Mouse (Mus musculus): ENCODE data around the gene Wdr92.
A peak's percentile ranks its signal among the peaks of the same experiment; 100 is the strongest.

Wdr92 gene

DNA sequence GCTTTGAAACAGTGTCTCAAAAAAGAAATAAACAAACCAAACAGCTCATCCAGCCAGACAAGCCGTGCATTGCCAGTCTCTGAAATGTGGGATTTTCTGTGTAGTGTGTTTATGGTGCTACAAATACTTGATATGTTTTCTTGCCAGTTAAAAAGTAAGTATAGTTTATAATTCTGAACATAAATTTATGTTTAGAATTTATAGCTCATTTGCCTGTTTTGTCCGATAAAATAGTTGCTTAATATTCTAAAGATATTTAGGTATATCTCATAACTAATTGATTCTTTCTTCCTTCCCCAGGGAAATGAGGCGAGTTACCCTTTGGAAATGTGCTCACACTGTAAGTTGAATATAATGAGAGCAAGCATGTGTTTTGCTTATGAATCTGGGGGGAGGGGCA, at the start of gene Wdr92:
Wdr92 (plus strand) TSS at position 301 of the 400 bp plus-strand sequence.
- no peak for DNase-seq

GRCm38 (mm10) chr11:17135638-17136037, 46.3 kb upstream of the Wdr92 start:
- DNase-seq = no peak

DNA sequence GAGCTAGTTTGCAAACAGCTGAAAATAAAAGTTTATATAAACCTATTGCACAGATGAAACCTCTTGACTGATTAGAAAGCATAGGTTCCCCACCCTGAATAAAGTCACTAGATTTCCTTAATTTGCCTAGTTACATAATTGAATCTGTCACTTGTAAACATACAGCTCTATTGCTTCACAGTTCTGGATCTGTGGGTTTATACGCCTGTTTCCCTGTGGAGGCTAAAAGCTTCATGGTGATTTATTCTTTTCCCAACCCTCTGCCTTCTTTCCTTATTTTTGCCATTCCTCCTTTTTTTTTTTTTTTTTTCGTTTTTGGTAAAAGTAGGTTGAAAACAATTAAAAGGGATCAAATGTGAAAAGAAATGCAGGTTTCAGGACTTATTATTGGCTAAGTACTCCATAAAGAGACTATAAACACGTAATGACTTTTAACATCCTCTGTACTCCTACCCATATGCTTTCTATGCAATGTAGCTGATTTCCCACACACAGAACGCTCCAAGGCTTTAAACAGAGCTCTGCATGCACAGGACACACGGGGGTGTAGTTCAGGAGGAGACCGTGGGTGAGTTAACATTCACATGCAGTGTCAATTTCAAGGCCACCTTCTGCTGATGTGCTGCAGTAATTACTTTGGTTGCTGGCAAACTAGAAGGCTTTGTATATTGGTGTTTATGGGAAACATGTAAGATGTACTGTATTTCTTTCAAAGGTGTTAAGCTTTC, 43.4 kb upstream of the Wdr92 start:
- no peak for DNase-seq

GRCm38 (mm10) chr11:17158858-17159737, 22.8 kb upstream of the Wdr92 start, which contains the start of gene Ppp3r1:
Gene Ppp3r1, plus strand, starts transcription at chr11:17159263.
- DNase-seq = peak; percentile 98

- DNase-seq = peak; percentile 68
These were observed 22.1 kb upstream of the Wdr92 start for GRCm38 (mm10) chr11:17159738-17160241.

- peak; percentile 67 for DNase-seq
These were observed 21.7 kb upstream of the Wdr92 start for GRCm38 (mm10) chr11:17160242-17160641.

GRCm38 (mm10) chr11:17163956-17164355, 18.0 kb upstream of the Wdr92 start:
- no peak for DNase-seq

DNA sequence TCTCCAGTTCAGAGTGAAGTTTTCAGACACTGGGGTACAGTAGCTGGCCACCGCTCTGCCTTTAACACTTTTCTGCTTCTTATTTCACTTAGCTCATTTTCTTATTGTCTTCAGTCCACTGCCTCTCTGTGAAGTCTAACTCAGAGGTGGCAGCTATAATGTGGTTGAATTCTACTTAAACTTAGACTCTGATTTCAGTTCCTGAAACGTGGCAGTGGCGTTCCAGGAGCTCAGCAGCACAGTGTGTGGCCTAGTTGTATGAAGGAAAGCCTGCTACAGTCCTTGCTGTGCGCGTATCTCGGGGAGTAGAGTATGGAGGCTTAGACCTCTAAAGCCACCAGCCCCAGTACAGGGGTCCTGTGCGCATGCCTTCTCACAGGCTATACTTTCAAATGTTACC, 15.3 kb upstream of the Wdr92 start:
- no peak for DNase-seq

GRCm38 (mm10) chr11:17169262-17169661, 12.6 kb upstream of the Wdr92 start:
- DNase-seq = no peak

- DNase-seq = no peak
These were observed 10.8 kb upstream of the Wdr92 start for GRCm38 (mm10) chr11:17170938-17171729.

- no peak for DNase-seq
These were observed 9.6 kb upstream of the Wdr92 start for GRCm38 (mm10) chr11:17172300-17172699.

- DNase-seq = no peak
These were observed 5.3 kb upstream of the Wdr92 start for GRCm38 (mm10) chr11:17176638-17177037.

DNA sequence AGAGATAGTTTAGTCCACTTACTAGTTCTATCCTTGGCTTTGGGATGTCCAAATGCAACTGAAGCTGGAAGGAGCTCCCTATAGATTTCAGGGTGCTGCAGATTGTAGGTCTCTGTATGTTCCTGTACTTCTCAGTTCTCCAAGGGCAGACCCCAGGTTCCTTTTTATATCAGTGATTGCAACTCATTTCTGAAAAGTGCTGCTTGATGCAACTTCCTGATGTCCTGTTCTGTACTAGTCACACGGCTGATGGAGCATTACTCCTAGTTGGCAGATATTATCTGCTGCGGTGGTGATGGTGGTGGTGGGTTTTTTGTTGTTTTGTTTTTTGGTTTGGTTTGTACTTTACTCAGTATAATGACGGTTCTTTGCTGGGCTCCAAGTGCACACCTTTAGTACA, 1.2 kb upstream of the Wdr92 start:
- no peak for DNase-seq

- no peak for DNase-seq
These were observed 1.3 kb downstream of the Wdr92 start for GRCm38 (mm10) chr11:17183165-17183564.

- no peak for DNase-seq
These were observed 5.7 kb downstream of the Wdr92 start for GRCm38 (mm10) chr11:17187649-17188048.

GRCm38 (mm10) chr11:17188786-17189185, 6.9 kb downstream of the Wdr92 start:
- no peak for DNase-seq

GRCm38 (mm10) chr11:17192151-17192844, 10.4 kb downstream of the Wdr92 start:
- no peak for DNase-seq

DNA sequence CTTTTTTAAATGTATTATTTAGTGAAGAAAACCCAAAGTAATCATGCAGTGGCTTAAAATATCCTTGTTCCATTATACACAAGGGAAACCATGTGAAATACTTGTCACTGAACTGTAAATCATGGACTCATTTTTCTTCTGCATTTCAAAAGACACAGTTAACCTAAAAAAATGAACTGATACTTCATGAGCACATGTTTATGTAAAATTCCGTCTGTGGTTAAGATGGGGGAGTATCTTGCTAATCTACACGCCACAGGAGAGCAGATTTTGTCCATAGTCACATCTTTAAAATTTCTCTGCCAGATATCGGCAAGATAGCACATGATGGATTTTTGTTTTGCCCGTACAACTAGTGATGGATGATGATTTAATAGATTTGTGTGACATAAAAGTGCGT, 17.3 kb downstream of the Wdr92 start:
- DNase-seq = no peak

DNA sequence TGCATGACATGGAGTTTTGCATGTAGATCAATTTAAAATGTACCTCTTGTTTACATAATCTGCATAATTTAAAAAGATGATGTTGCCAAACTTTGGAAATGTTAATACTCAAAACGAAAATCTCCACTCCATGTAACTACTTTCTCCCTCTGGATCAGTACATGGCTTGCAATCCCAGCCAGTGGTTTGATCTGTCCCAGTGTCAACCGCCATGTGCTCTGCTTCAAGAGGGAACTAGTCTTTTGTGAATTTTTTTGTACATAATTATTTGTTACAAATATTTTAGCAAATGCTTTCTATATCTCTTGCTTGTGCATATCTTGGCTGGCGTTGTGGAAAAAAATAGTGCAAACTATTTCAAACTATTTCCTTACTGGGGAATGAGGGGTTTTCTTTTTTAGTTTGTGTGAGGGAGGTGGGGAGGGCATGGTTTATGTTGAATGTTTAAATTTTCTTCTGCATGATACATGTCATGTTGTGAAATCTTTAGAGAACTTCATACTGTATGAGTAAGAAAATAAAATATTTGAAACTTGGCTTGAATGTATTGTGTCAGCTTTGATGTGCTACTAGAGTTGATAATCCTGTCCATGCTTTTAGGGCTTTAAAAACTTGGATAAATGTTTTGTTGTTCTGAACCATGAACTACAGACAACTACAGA, 18.1 kb downstream of the Wdr92 start:
- no peak for DNase-seq

DNA sequence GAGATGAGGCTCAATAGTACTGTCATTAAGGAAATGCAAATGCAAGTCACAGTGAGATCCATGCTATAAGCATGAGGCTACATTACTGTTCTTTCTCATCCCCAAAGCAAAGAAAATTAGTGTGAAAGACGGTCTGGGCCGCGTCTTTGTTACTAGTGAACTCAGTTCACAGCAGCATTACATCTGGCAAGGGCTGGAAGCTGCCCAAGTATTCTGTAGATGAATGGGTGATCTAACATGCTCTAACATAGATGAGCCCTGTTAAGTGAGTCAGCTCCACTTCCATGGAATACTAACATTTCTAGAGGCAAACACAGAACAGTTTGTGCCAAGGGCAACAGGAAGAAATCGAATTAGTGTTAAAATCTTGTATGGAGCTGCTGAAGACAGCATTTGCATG, 19.0 kb downstream of the Wdr92 start:
- DNase-seq = no peak

DNA sequence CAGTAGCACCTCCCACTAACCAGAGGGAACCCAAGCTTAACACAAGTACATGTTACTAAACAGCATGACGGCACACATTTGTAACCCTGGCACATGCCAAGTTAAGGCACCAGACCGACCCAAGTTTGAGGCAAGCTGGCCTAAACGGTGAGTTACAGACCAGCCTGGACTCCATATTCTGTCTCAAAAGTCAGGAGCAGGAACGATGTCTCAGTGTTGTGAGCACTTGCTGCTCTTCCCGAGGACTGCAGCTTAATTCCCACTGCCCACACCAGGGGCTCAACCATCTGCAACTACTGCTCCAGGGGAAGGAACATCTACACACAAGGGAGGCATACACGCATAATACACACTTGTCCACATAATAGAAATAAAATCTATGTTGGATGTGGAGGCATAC, 20.6 kb downstream of the Wdr92 start:
- DNase-seq = no peak
